Mouse (Mus musculus): ENCODE data around the gene Atp5s. TPM values are rescaled to one million over a fixed set of nuclear protein-coding genes. Genes with fewer than 3 reads are reported as not detected.

Atp5s gene
- polyA plus RNA-seq, 1 experiment from 2014 or later, result 44.6 TPM

DNA sequence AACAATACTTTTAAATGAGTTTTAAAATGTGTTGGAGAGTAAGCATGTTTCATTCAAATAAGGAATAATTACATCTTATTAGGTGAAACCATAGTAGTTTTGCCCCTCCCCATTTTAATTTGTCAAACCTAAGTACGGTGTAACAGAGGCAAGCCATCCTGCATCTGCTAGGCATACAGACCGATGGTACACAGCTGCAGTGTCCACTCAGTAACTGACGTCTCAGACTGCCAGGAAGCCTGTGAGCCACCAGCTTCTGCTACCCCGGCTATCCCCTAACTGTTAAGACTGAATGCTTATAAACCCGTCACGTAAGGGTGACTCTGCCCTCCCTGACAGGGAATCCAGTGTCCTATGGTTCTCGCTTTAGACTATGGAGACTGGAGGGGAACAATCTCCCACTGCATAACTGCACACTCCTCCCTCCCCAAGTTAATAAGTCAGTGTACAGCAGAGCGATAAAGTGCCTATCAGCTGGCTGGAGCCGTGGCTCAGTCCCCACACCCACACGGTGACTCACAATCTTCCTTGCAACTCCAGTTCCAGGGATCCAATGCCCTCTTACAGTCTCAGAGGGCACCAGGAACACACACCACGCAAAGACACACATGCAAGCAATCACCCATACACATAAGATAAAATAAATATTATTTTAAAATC lies 19.8 kb upstream of the Atp5s start:
- Histone ChIP-seq H3K4me1 (ENCODE audit: control insufficient read depth in 2 of 2, insufficient read depth in 2 of 2, low read length in 2 of 2) (no peaks in the 10 kb centered on the region), H3K4me2 (ENCODE audit: low read length) (0 out of 2 replicates have a peak overlapping the region, but pooled peaks have one; percentile 7), H3K36me3 (ENCODE audit: control insufficient read depth, insufficient read depth, low read length) (peaks cover 7% of the 10 kb centered on the region; the same call in 1 of the 2 replicates), H3K9ac (ENCODE audit: low read length) (0 out of 2 replicates have a peak overlapping the region, but pooled peaks have one; percentile 1), H3K27me3 (ENCODE audit: control insufficient read depth, insufficient read depth, low read length) (no peaks in the 10 kb centered on the region), H3K4me3 (ENCODE audit: control insufficient read depth in 1 of 2, insufficient read depth in 1 of 2, low read depth in 1 of 2, low read length in 2 of 2) (no peak overlapping the region), H3K9me3 (ENCODE audit: control insufficient read depth, low read length) (no peaks in the 10 kb centered on the region), H3K27ac (replicated peaks in 1 of 2; ENCODE audit: control insufficient read depth in 1 of 2, insufficient read depth in 1 of 2, low read depth in 2 of 2, low read length in 2 of 2) (no peak overlapping the region)
- no peak for ATAC-seq (ENCODE audit: insufficient number of reproducible peaks, insufficient read depth, low FRiP score, low read depth)
- WGBS, result 59% methylated on average over 11 of the region's 11 CpGs

- Histone ChIP-seq H3K27ac (replicated peaks in 1 of 2; ENCODE audit: control insufficient read depth in 1 of 2, insufficient read depth in 1 of 2, low read depth in 2 of 2, low read length in 2 of 2) (no peak overlapping the region), H3K27me3 (ENCODE audit: control insufficient read depth, insufficient read depth, low read length) (no peaks in the 10 kb centered on the region), H3K9me3 (ENCODE audit: control insufficient read depth, low read length) (0 out of 2 replicates have a peak, but pooled peaks cover 3% of the 10 kb centered on the region), H3K9ac (ENCODE audit: low read length) (no peak overlapping the region), H3K4me1 (ENCODE audit: control insufficient read depth in 2 of 2, insufficient read depth in 2 of 2, low read length in 2 of 2) (no peaks in the 10 kb centered on the region), H3K36me3 (ENCODE audit: control insufficient read depth, insufficient read depth, low read length) (0 out of 2 replicates have a peak, but pooled peaks cover 5% of the 10 kb centered on the region), H3K4me3 (ENCODE audit: control insufficient read depth in 1 of 2, insufficient read depth in 1 of 2, low read depth in 1 of 2, low read length in 2 of 2) (no peak overlapping the region), H3K4me2 (ENCODE audit: low read length) (no peak overlapping the region)
- ATAC-seq (ENCODE audit: insufficient number of reproducible peaks, insufficient read depth, low FRiP score, low read depth), result no peak
These were observed 11.1 kb upstream of the Atp5s start for GRCm38 (mm10) chr12:69713628-69714027.

DNA sequence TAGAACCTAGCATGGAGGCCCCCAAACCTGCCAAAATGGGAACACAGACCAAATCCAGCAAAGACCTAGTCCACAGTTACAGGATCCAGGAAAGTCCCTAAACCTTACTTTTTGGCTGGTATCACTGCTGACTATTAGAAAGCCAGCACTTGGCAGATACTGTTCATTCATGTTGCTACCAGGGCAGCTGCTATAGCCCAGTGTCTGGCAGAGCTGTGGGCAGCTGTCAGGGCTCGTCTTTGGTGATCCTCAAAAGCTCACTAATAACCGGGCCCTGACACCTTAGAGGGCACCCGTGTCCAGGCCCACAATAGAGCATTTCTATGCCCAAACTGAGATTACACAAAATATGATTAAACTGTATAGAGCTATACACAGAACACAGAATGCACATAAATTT lies 1.9 kb upstream of the Atp5s start:
- no peak overlapping the region for H3K4me2 ChIP-seq (ENCODE audit: low read length)
- no peaks in the 10 kb centered on the region for H3K27me3 ChIP-seq (ENCODE audit: control insufficient read depth, insufficient read depth, low read length)
- H3K27ac ChIP-seq (replicated peaks in 1 of 2; ENCODE audit: control insufficient read depth in 1 of 2, insufficient read depth in 1 of 2, low read depth in 2 of 2, low read length in 2 of 2), result no peak overlapping the region
- H3K4me1 ChIP-seq (ENCODE audit: control insufficient read depth in 2 of 2, insufficient read depth in 2 of 2, low read length in 2 of 2), result peaks cover 4 to 16% of the 10 kb centered on the region in 2 experiments; a peak in 3 of 4 replicates
- H3K9me3 ChIP-seq (ENCODE audit: control insufficient read depth, low read length), result peaks cover 8% of the 10 kb centered on the region; the same call in 1 of the 2 replicates
- no peak overlapping the region for H3K9ac ChIP-seq (ENCODE audit: low read length)
- peaks cover 15% of the 10 kb centered on the region; the same call in 1 of the 2 replicates for H3K36me3 ChIP-seq (ENCODE audit: control insufficient read depth, insufficient read depth, low read length)
- H3K4me3 ChIP-seq (ENCODE audit: control insufficient read depth in 1 of 2, insufficient read depth in 1 of 2, low read depth in 1 of 2, low read length in 2 of 2), result no peak overlapping the region
- ATAC-seq (ENCODE audit: insufficient number of reproducible peaks, insufficient read depth, low FRiP score, low read depth), result no peak
- WGBS, result 87% methylated on average over 3 of the region's 3 CpGs

- WGBS, result 65% methylated on average over 2 of the region's 2 CpGs
- peaks cover 4 to 16% of the 10 kb centered on the region in 2 experiments; a peak in 3 of 4 replicates for H3K4me1 ChIP-seq (ENCODE audit: control insufficient read depth in 2 of 2, insufficient read depth in 2 of 2, low read length in 2 of 2)
- no peaks in the 10 kb centered on the region for H3K27me3 ChIP-seq (ENCODE audit: control insufficient read depth, insufficient read depth, low read length)
- H3K9ac ChIP-seq (ENCODE audit: low read length), result no peak overlapping the region
- H3K27ac ChIP-seq (replicated peaks in 1 of 2; ENCODE audit: control insufficient read depth in 1 of 2, insufficient read depth in 1 of 2, low read depth in 2 of 2, low read length in 2 of 2), result no peak overlapping the region
- H3K36me3 ChIP-seq (ENCODE audit: control insufficient read depth, insufficient read depth, low read length), result peaks cover 13% of the 10 kb centered on the region; the same call in 1 of the 2 replicates
- H3K4me2 ChIP-seq (ENCODE audit: low read length), result peak overlapping the region; percentile 94
- peaks cover 8% of the 10 kb centered on the region; the same call in 1 of the 2 replicates for H3K9me3 ChIP-seq (ENCODE audit: control insufficient read depth, low read length)
- no peak for ATAC-seq (ENCODE audit: insufficient number of reproducible peaks, insufficient read depth, low FRiP score, low read depth)
- no peak overlapping the region for H3K4me3 ChIP-seq (ENCODE audit: control insufficient read depth in 1 of 2, insufficient read depth in 1 of 2, low read depth in 1 of 2, low read length in 2 of 2)
These were observed 1.4 kb upstream of the Atp5s start for GRCm38 (mm10) chr12:69723376-69723775.

DNA sequence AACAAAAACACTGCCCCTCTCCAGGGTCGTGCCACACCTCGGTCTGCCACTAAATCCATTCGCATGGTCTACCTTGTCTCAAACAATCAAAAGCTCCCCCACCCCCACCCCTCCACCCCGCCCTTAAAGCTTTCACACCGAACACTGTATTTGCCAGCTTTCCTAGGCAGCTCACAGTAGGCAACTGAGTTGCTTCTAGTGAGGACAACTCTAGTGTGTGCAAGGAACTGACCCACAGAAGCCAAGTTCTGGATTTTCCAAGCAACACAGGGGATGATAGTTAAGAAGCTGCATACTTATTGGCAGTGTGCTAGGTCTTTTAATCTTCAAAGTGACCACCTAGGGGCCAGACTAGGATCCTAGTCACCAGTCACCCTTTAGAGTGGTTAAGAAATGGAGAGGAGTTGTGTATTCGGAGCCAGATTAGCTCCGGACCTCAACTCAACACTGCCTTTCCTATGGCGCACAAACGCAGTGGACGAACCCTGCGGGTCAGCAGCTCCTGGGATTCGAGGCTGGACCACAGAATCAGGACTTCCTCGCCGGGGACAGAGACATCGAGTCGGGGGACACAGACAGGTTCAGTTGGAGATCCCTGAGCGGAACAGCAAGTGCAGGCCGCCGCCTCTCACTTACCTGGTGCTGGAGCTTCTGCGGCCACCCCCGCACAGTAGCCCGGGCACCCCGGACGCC lies 586 bp upstream of the Atp5s start:
- Histone ChIP-seq H3K27me3 (ENCODE audit: control insufficient read depth, insufficient read depth, low read length) (no peaks in the 10 kb centered on the region), H3K36me3 (ENCODE audit: control insufficient read depth, insufficient read depth, low read length) (peaks cover 13% of the 10 kb centered on the region; the same call in 1 of the 2 replicates), H3K9ac (ENCODE audit: low read length) (peak overlapping the region; percentile 79), H3K4me3 (ENCODE audit: control insufficient read depth in 1 of 2, insufficient read depth in 1 of 2, low read depth in 1 of 2, low read length in 2 of 2) (peak overlapping the region; percentile 73 to 79), H3K4me1 (ENCODE audit: control insufficient read depth in 2 of 2, insufficient read depth in 2 of 2, low read length in 2 of 2) (peaks cover 4 to 16% of the 10 kb centered on the region in 2 experiments; a peak in 3 of 4 replicates), H3K9me3 (ENCODE audit: control insufficient read depth, low read length) (peaks cover 6% of the 10 kb centered on the region; the same call in 1 of the 2 replicates), H3K4me2 (ENCODE audit: low read length) (peak overlapping the region; percentile 94), H3K27ac (replicated peaks in 1 of 2; ENCODE audit: control insufficient read depth in 1 of 2, insufficient read depth in 1 of 2, low read depth in 2 of 2, low read length in 2 of 2) (peak overlapping the region; percentile 4 to 30; a peak in 1 of 4 replicates)
- peak; percentile 19 for ATAC-seq (ENCODE audit: insufficient number of reproducible peaks, insufficient read depth, low FRiP score, low read depth)
- 7% methylated on average over 24 of the region's 24 CpGs for WGBS

DNA sequence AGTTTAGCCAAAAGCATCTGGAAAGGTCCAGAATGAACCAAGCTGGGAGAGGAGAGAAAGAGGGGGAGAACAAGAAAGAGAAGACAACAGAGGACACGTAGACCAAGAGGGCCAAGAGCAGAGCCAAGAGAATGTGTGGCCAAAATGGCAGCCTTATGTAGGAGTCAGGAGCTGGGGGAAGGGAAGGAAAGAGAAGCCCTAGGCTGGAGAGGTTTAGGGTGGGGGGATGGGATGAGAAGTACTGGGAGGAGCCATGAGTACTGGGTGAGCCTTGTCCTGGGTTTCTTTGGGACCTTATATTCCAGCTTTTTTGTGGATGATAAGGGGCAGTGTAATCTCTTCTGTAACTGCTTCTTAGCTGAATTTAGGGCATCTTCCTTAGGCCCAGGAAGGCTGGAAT lies 4.5 kb downstream of the Atp5s start:
- 86% methylated on average over 1 of the region's 1 CpGs for WGBS
- H3K4me3 ChIP-seq (ENCODE audit: control insufficient read depth in 1 of 2, insufficient read depth in 1 of 2, low read depth in 1 of 2, low read length in 2 of 2), result no peak overlapping the region
- no peaks in the 10 kb centered on the region for H3K9me3 ChIP-seq (ENCODE audit: control insufficient read depth, low read length)
- no peaks in the 10 kb centered on the region for H3K27me3 ChIP-seq (ENCODE audit: control insufficient read depth, insufficient read depth, low read length)
- no peak overlapping the region for H3K9ac ChIP-seq (ENCODE audit: low read length)
- no peaks in the 10 kb centered on the region for H3K36me3 ChIP-seq (ENCODE audit: control insufficient read depth, insufficient read depth, low read length)
- H3K27ac ChIP-seq (replicated peaks in 1 of 2; ENCODE audit: control insufficient read depth in 1 of 2, insufficient read depth in 1 of 2, low read depth in 2 of 2, low read length in 2 of 2), result no peak overlapping the region
- no peak for ATAC-seq (ENCODE audit: insufficient number of reproducible peaks, insufficient read depth, low FRiP score, low read depth)
- H3K4me1 ChIP-seq (ENCODE audit: control insufficient read depth in 2 of 2, insufficient read depth in 2 of 2, low read length in 2 of 2), result peaks cover 0 to 10% of the 10 kb centered on the region in 2 experiments; a peak in 2 of 4 replicates
- no peak overlapping the region for H3K4me2 ChIP-seq (ENCODE audit: low read length)

DNA sequence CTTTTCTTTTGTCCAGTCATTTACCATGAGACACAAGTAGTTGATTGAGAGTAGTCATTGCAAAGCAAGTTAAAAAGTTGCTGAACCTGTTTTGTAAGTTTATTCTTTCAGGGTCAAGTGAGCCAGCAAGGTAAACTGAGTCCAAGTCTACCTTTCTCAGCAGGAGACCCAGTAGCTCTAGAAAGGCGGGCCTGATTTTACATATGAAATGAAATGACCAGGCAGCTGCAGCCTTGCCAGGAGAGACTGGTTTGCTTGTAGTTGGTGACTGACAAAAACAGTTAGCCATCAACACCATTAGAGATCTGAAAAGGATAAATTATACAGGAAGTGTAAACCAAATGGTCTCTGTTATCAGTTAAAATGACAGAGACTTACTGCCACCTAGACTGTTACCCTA lies 5.6 kb downstream of the Atp5s start:
- H3K4me2 ChIP-seq (ENCODE audit: low read length), result no peak overlapping the region
- 82% methylated on average over 1 of the region's 1 CpGs for WGBS
- H3K27ac ChIP-seq (replicated peaks in 1 of 2; ENCODE audit: control insufficient read depth in 1 of 2, insufficient read depth in 1 of 2, low read depth in 2 of 2, low read length in 2 of 2), result no peak overlapping the region

More for the DNA sequence above, 5.6 kb downstream of the Atp5s start:
- no peak for ATAC-seq (ENCODE audit: insufficient number of reproducible peaks, insufficient read depth, low FRiP score, low read depth)
- no peak overlapping the region for H3K4me3 ChIP-seq (ENCODE audit: control insufficient read depth in 1 of 2, insufficient read depth in 1 of 2, low read depth in 1 of 2, low read length in 2 of 2)
- no peaks in the 10 kb centered on the region for H3K9me3 ChIP-seq (ENCODE audit: control insufficient read depth, low read length)
- H3K27me3 ChIP-seq (ENCODE audit: control insufficient read depth, insufficient read depth, low read length), result no peaks in the 10 kb centered on the region
- H3K4me1 ChIP-seq (ENCODE audit: control insufficient read depth in 2 of 2, insufficient read depth in 2 of 2, low read length in 2 of 2), result peaks cover 0 to 9% of the 10 kb centered on the region in 2 experiments; a peak in 1 of 4 replicates
- no peaks in the 10 kb centered on the region for H3K36me3 ChIP-seq (ENCODE audit: control insufficient read depth, insufficient read depth, low read length)
- no peak overlapping the region for H3K9ac ChIP-seq (ENCODE audit: low read length)

Data from heart, embryonic 14.5 days (tissue).